Mouse (Mus musculus): Measurements from ENCODE around the gene Gm45713. TPM values are rescaled to one million over a fixed set of nuclear protein-coding genes. Genes with fewer than 3 reads are reported as not detected.
A peak's percentile ranks its signal among the peaks of the same experiment; 100 is the strongest.

Gene Gm45713
- total RNA-seq, 2 experiments from 2014 or later = 0.26 to 0.47 TPM

DNA sequence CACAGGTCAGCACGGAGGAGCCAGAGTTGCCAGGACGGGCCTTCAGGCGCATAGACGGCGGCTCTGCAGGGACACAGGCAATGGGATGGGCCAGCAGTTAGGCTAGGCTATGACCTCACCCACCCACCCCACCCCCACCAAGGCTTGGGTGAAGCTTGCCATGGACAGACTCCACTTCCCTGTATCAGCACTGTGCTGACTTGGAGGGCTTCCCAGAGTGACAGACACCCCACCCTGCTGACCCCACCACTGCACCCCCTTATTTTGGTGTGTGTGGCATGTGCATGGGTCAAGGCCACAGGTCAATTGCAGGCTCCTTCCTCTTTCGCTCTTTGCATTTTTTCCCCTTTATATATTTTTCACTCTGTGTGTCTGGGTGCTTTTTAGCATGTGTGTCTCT is 40.7 kb downstream of the Gm45713 start:
- peak in 1 of 2 experiments; percentile 75 for DNase-seq

DNA sequence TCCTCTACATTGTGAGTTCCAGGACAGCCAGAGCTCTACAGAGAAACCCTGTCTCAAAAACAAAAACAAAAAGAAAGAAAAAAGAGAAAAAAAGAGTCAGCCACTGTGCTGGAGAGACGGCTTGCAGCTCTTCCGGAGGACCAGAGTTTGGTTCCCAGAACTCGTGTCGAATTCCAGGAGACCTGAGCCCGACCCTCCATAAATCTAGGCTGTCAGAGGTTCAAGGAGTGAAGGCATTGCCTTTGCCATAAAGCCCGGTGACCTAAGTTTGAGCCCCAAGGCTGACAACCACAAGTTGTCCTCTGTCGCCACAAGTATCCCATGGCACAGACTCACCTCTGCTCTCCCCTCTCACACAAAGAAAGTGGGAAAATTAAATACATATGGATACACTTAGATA is 41.9 kb downstream of the Gm45713 start:
- no peak for DNase-seq

DNA sequence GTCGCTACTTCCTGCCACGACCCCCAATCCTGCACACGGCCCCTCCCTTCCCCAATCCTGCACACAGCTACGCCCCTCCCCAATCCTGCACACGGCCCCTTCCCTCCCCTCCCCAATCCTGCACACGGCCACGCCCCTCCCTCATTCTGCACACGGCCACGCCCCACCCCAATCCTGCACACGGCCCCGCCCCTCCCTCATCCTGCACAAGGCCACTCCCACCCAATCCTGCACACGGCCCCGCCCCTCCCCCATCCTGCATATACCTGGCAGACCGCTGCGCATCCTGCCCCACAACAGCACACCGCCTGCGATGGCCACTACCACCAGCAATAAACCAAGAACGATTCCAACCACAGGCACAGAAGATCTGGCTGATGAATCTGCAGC is 42.5 kb downstream of the Gm45713 start:
- no peak for DNase-seq

DNA sequence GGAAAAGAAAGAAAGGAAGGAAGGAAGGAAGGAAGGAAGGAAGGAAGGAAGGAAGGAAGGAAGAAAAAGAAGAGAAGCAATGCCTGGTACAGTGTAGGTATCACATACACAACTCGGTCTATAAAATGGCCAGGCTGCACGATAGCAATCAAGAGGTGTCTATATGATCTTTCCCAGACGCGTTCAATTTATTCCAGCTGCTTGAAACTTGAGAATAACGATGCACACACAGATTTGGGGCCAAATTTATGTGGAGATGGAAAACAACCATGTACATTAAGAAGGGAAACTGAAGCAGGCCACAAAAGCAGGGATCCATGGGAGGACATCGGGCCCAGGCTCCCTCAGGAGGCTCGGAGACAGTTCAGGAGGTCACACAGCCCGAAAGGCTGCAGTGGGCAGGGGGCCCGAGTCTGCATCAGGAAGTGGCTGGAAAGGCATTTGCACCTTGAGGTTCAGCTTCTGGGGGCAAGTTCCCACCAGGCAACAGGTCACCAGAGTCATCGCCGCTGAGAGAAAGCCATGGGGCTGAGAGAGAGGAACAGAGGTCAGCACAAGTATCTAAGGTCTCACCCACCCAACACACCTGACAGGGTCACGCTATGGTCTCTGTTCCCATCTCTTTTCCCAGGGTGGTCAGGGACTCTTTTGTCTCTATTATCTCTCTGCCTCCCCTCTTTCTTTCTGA is 43.1 kb downstream of the Gm45713 start:
- DNase-seq = no peak

DNA sequence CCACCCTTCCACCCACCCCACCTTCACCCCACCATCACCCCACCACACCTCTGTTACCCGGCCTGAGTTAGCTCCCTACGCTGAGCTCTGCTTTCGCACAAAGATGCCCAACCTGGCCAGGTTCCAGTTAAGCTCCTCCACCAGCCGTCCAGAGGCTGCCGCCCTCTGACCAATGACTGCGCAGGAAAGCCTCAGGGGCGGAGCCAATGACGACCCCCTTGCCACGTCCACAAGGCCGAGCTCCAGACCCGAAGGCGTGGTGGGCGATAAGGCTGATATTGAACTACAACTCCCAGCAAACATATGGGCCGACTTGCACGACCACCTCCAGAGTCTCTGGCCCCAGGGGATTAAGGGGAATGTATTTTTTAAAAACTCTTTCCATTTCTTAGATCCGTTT is 44.0 kb downstream of the Gm45713 start, which contains the start of gene Rcn3:
Rcn3 (minus strand) TSS at position 174 of the 400 bp plus-strand sequence.
- peak; percentile 88 to 91 for DNase-seq

DNA sequence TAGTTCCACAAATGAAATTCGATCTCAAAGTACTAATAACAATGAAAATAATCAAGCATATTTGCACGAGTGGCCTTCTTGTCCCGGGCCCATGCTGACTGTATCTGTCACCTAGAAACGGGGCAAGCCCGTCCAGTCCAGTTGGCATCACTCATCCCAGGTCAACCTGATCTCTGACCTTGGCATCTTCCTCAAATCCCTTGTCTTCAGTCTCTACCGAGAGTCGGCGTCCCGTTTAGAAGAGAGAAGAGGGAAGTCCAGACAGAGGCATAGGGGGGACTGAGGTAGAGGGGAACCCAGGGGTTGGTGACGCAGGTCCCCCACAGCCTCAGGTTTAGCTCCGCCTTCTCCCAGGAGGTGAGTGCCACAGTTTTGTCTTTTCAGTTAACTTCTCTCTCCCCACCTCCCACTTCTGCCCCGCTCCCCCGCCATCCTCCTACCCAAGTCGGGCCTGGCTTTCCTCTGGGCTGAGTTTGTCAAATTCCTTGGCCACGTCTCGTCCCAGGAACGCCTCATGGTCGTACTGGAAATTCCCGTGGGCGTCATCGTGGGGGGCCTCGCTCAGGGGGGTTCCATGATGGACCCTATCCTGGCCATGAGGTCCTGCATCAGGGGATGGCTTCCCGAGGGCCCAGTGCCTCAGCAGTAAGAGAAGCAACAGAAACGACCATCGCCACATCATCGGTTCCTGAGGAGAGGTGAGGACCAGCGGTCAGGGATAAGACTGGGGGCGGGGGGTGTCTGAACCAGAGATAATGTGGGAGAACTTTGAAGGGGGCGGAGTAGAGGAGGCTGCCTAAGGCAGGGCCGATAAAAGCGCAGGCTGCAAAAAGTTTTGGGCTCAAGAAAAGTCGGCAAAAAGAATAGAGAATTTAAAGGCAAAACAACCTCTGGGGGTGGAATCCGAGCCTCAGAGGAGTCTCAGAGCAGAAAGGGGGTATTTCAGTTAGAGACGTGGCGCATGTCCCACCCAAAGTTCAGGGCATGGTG is 44.7 kb downstream of the Gm45713 start:
- DNase-seq = peak; percentile 34 to 51

DNA sequence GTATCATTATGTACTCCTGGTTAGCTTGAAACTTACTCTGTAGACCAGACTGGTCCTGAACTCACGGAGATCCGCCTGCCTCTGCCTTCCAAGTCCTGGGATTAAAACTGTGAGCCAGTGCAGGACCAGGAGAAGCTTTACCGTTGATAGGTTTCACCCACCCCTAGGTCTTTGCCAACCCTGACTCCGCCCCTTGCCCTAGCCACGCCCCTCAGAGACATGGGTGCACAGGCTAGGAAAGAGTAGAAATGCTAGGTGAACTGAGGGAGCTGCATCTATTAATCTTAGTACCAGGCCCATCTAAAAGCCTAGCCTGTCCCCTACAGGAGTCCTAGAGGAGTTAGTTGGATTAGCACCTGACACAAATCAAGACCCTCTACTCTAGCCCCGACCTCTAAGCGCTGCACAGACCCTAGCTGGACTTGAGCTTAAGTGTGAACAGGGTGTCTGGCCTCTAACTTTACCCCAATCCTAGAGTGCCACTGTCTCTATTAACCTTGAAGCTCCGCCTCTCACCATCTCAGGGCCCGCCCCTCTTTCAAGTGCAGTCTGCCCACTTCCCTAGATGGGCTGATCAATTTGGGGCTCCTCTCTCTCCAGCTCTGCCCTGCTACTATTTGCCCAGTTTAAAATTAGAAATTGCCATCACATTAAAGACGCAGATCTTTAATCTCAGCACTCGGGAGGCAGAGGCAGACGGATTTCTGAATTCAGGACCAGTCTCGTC is 45.6 kb downstream of the Gm45713 start:
- peak in 1 of 2 experiments; percentile 48 for DNase-seq

DNA sequence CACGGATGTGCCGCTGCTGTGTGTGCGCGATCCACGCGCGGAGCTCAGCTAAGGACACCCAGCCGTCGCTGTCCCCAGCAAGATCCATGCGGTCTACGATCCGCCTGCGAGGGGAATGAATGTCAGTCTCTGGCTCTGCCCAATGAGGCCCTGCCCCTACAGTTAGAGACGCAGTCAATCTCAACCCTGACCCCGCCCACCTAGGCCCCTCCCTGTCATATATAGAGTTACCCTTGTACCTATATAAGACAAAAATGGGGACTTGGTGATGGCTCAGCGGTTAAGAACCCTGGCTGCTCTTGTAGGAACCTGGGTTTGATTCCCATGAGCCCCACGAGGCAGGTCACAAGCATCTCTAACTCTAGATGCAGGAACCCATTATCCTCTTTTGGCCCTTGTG is 47.4 kb downstream of the Gm45713 start:
- no peak for DNase-seq

DNA sequence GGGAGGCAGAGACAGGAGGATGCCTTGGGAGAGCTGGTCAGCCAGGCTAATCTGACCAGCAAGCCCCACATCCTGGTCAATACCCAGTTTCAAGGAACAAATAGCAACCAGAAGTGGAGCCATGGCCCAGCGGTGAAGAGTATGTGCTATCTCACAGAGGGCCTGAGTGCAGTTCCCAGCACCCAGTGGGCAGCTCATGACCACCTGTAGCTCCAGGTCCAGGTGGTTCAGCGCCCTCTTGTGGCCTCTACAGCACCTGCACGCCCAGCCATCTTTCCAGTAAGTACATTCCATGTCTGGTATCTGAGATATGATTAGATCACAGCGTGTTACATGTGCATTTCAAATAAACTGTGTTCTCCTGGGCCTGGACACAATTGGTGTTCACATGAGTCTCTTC is 49.9 kb downstream of the Gm45713 start:
- DNase-seq = no peak

DNA sequence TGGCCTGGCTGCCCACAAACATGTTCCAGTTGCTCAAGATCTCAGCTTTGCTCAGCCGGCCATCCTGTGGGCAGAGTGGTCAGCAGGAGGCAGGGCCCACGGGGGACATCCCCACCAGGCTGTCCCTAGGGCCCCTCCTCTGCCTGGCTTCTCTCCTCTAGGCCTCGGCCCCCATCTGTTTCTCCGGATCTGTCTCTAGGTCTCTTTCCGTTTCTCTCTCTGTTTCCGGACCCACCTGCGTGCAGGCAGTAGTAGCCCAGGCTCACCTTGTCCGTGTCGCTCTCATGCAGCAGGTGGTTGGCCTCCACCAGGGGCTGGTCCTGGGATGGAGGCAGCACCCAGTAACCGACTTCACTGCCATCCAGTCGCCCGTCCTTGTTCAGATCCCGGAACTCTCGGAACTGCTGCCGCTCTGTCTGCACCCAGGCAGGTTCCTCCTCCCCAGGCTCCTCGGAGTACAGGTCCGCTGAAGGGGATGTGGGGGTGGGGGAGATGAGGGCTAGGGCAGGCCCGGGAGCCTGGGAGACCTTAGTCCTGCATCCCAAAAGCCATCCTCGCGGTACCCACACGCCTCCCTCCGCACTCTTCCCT is 52.6 kb downstream of the Gm45713 start:
- DNase-seq = no peak

DNA sequence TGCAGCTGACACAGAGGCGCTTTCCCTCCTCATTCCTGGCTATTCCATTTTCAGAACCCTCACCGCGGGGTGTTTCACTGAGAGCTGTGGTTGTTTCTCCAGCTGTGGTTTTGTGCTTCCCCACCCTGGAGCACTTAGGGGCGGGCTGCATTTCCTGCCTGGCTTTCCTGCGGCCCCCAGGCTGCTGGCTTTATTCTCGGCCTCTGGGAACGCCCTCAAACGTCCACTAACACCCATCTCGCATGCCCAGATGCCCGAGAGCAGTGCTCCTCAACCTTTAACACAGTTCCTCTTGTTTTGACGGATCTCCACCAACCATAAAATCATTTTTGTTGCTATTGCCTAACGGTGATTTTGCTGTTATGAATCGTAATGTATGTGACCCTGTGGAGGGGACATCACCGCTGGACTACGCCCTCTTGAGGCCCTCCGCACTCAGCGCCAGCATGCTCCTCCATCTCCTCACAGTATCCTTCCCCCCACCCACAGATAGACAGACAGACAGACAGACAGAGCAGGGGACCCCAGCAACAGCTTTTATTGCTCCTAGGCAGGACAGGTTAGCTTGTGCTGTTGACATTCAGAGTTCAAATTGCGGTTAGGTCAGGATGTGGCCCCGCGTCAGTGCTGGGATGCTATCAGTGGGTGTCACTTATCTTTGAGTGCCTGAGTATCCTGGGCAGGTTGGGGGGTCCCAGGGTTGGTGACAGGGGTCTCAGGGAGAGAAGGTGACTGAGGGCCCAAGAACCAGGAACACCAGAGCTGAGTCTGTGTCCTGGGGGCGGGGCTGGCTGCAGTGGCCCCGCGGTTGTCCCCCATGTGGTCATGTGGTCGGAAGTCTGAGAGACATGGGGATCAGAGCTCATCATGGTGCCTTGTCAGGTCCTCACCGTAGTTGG is 53.4 kb downstream of the Gm45713 start:
- peak; percentile 70 to 89 for DNase-seq

DNA sequence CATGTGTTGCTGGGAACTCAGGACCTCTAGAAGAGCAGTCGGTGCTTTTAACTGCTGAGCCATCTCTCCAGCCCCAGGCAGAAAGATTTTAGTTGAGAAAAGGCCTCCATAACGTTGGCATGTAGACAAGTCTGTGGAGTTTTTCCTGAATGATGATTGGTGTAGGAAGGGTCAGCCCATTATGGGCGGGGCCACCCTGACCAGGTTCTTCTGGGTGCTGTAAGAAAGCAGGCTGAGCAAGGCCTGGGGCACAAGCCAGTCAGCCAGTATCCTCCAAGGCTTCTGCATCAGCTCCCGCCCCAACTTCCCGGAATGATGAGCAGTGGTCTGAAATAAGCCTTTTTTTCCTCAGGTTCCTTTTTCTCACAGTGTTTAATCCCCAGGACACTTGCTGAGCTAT is 55.0 kb downstream of the Gm45713 start:
- DNase-seq = peak in 1 of 2 experiments; percentile 41

DNA sequence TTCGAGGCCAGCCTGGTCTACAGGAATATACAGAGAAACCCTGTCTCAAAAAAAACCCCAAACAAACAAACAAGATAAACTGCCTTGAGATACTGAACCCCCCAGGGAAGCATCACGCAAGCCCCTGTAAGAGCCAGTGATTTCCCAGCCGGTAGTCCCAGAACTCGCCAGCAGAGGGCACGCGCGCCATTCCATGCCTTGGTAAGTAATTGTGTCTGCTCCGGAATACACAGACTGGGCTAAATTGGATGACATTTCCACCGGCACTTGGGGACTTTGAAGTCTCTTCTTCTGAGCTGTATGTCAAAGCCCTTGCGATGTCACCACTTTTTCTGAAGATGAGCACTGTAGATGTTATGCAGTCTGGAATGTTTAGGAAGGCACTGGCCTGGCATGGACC is 56.2 kb downstream of the Gm45713 start:
- peak; percentile 90 to 99 for DNase-seq

DNA sequence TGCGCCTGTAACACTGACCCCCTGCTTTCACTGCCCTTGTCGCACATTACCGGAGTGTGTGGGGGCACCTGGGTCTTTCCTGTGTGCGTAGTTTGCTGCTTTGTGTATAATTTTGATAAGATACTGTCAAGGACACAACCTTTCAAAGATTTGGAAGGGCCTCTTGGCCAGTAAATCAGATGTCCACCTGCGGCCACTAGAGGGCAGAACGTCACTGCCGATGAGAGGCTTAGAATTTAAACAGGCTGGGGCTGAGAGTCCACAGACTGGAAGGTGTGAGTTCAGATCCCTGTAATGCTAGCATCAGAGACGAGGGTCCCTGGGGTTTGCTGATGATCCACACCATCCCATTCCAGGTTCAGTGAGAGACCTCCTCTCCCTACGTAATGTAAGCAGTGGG is 57.5 kb downstream of the Gm45713 start:
- peak; percentile 78 to 89 for DNase-seq

DNA sequence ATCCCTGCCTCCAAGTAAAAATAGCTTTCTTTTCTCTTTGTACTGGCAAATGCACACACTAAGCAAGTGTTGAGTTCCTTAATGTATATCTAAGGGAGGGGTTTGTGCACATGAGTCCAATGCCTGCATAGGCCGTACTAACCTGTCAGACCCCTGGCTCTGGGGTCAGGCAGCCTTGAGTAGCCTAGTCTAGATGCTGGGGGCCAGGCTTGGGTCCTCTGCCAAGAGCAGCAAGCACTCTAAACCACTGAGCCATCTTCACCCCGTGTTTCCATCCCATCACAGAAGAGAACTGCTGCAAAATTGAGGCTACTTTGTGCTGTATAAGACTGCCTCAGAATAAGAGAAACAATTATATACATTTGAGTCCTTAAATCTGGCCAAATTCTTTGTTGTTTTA is 58.2 kb downstream of the Gm45713 start:
- DNase-seq = no peak

DNA sequence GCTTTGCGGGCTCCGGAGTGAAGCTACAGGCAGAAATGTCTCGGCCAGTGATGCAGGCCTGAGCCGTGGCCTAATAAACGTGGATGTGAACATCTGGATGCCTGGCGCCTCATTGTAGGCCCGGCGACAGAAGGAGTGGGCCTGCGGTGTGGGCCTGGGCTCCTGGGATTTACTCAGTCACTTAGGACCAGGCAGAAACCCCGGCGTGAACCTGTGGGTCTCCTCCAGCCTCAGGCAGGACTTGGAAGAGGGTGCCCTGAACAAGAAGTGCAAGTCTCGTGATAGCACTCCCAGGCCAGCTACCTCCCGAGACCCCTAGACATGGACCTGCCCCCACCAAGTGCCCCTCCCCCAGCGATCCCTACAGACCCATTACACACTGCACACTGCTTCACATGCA is 58.7 kb downstream of the Gm45713 start:
- DNase-seq = no peak

DNA sequence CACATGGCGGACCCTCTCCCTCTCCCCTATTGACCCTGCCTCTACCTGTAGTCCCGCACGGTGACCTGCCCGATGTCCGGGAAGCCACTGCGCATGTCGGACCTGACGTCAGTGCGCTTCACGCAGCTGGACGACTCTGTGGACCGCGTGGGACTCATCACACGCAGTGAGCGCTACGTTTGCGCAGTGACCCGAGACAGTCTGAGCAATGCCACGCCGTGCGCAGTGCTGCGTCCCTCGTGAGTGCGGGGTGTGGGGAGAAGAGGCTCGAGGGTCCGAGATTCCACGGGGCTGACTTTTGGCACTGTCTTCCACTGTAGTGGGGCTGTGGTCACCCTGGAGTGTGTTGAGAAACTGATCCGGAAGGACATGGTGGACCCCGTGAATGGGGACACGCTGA is 59.5 kb downstream of the Gm45713 start:
- no peak for DNase-seq

Measured in heart, adult 18-20 months (tissue).